Mouse (Mus musculus) G1E (cell line): ENCODE measurements around the gene Gfod1.

Source experiments
- CTCF ChIP-seq: IDR thresholded peaks from 2 replicates; pipeline ENCODE4 v1.5.1; 2012; ENCODE audit warnings: low read depth, low read length, inconsistent platforms, mixed read lengths
- GATA2 ChIP-seq: IDR thresholded peaks from 2 replicates; pipeline ENCODE4 v1.6.1; 2012; ENCODE audit warnings: low read depth, low read length, inconsistent platforms, borderline replicate concordance

GRCm38 (mm10) chr13:43222084-43222483 is 81.9 kb downstream of the Gfod1 start:
- TF ChIP-seq CTCF: no peak
- no peak for TF ChIP-seq GATA2
